Mouse (Mus musculus) heart, postnatal 10 days (tissue): ENCODE measurements around the gene Tmem218. TPM values are rescaled to one million over a fixed set of nuclear protein-coding genes. Genes with fewer than 3 reads are reported as not detected.

Experiments
- DNase-seq, 2 experiments: peaks; one replicate each; pipeline ENCODE4 v3.0.0; 2021
- intact Hi-C: fragments of 180-260 bp; cut with DNase I; formaldehyde crosslinking; loops from one replicate; pipeline ENCODE4 v1.15.1; 2025
- total RNA-seq, 2 experiments: library from RNA; stranded (reverse); gene quantifications; 2 replicates each; pipeline ENCODE4 v1.2.3; 2021

The Tmem218 gene
- total RNA-seq, result 1 to 10 TPM; 6.2 to 6.4 TPM

DNA sequence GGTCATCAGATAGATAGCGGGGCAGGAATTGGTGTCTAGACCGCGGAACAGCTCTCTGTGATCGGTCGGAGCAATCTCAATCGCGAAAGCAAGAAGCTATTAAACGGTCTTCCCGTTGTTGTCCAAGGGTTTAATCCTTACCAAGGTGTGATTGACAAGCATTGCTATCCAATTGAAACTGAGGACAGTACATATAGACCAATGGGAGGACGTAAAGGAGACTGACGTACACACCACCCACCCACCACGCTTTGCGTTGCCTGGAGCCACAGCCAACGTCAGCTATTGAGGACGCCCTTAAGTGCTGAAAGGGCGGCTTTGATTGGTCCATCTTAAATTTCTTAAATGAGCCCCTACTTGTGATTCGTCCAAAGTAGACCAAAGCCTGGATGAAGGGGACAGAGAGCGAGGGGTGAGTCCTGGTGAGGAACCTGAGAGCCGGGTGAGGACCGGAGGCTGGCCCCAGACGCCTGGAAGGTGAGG lies at the start of gene Tmem218:
Gene Tmem218, plus strand, starts transcription at position 295 of the 483 bp plus-strand sequence.
- intact Hi-C loops, result no loop called here
- DNase-seq, result peak; percentile 96 to 97

DNA sequence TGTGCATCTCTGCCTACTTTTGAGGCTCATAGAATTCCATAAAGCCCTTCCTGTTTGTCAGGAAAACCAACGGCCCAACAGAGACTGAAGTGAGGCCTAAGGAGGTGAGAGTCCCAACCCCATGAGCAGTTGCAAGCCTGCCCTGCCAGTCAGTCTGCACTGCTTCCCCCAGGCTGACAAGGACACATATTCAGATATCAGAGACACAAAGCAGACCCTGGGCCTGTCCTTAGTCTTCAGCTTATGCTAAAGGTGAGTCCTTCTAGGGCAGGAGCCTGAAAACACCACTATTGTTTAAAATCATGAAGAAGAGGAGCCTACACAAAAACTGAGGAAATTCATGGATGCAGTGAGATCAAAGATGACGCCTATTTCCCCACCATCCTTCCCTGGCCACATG lies 47.3 kb upstream of the Tmem218 start:
- DNase-seq, result no peak
- intact Hi-C loops, result no loop called here

DNA sequence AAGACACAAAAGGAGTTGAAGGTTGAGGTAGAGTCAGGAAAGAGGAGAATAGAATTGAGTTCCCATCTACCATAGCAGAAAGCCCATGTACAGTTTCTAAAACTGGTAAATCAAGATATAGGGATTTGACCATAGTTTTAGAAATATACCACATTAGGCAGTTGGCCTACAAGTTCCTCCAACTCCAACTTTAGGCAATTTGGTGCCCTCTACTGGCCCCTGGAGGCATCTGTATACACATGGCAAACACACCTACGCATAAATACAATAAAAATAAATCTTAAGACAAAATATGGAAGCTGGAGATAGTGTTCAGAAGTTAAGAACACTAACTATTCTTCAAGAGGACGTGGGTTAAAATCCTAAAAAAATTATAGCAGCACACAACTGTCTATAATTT lies 41.1 kb upstream of the Tmem218 start:
- intact Hi-C loops, result no loop called here
- no peak for DNase-seq

DNA sequence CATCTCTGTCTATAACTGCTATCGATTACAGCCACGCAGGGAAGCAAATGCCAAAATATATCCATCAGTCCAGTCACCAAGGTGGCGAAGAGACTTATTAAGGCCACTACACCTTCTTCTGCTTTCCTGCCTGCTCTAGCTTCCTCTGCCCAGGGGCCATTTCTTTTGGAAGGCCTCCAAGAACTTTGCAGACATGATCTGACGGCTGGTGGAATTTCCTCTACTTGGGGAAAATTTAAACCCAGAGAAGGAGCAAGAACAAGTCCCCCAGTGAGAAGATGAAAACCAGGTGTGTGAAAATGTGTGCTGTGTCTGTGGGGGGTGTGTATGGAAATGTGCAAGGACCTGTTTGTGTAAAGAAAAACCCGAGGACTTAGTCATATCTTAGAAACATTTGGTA lies 34.6 kb upstream of the Tmem218 start:
- DNase-seq, result no peak
- intact Hi-C loops, result no loop called here

DNA sequence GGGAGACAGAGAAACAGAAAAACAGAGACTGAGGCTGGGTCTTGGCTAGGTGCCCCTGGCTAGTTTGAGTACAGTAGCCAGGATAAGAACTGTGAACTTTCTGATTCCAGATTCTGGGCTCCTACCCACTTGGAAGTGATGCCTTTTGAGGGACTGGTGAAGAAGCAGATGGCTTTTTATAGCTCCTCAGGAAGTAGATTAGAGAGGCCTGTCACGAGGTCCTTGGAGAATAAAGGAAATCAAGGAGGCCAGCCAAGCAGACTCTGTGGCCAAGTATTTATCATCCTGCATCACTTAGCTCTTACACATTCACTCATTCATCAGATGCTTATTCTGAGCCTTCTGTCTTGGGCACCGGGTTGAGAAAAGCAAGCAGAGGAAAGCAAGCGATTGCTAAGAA lies 32.0 kb upstream of the Tmem218 start:
- DNase-seq, result peak; percentile 20 to 32
- intact Hi-C loops, result loop anchor here (5.0 kb wide), 1 partner anchor 151 kb away; no protein-coding TSS in a partner anchor

DNA sequence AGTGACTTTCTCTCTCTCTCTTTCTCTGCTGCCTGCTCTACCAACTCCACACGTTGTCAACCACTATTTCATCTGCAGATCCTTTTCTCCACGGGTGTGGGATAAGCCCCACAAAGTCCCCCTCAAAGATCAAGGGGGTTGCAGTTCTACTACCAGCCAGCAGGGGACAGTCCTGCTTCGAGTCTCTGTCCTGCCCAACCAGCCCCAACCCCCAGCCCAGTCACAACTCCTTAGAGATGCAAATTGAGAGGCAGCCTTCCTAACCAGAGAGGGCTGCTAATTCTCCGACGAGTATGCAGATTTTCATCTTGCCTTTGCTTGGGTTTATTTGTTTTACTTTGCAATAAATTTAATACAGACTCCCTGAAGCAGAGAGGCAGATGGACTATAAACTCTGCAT lies 30.9 kb upstream of the Tmem218 start:
- DNase-seq, result peak; percentile 50 to 69
- intact Hi-C loops, result loop anchor here (1.0 to 5.0 kb wide), 2 partner anchors 53 to 150 kb away; no protein-coding TSS in a partner anchor

DNA sequence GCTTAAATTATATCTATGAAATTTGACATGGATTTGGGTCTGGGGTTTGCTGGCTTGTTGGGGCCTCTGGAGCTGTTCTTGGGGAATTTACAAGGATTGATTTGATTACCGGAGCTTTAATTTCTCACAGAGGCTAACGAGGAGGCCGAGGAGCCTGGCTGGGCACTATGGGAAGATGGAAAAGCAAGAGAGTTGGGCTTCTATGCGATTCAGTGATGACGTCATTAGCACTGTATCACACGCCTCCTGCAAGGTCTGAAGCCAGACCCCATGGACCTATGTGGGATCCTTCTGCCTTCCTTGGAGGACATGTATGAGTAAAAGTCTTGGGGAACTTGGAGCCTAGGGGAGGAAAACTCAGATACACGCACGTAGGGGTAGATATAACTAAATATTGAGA lies 30.5 kb upstream of the Tmem218 start:
- intact Hi-C loops, result loop anchor here (1.0 to 5.0 kb wide), 2 partner anchors 53 to 150 kb away; no protein-coding TSS in a partner anchor
- DNase-seq, result no peak

DNA sequence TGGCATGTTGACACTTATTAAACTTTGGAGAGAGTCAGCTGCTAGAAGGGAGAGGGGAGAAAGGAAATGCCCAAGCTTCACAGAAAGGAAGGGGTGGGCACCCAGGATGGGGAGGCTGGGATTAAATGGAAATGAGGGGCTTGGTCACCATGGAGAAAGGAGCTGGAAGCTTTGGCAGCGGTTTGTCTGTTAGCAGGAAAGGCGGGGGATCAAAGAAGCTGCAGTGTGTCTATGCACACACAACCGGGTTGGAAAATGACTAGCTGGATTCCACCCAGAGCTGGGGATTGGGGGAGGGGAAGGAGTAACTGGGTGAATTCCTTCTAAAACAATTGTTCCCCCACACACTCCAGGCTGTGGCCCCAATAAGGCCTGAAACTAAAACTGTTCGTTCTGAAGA lies 29.1 kb upstream of the Tmem218 start:
- intact Hi-C loops, result loop anchor here (5.0 kb wide), 1 partner anchor 148 kb away; no protein-coding TSS in a partner anchor
- no peak for DNase-seq

DNA sequence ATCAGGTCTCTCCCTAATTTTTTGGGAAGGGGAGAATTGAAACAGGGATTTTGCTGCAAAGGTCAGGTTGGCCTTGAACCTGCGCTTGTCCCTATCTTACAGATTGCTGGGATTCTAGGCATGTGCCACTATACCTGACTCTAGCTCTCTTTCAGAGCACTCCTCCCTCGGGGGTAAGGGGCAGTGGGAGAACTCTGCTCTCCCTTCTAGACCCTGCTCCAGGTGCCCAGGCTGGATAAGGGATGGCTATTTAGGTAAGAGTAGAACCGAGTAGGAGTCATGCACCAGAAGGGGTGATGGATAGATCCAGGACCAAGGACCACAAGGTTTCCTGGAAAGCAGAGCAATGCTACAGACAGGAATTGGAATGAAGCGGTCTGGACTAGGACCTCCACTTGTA lies 28.4 kb upstream of the Tmem218 start:
- no peak for DNase-seq
- intact Hi-C loops, result loop anchor here (5.0 kb wide), 1 partner anchor 148 kb away; no protein-coding TSS in a partner anchor

DNA sequence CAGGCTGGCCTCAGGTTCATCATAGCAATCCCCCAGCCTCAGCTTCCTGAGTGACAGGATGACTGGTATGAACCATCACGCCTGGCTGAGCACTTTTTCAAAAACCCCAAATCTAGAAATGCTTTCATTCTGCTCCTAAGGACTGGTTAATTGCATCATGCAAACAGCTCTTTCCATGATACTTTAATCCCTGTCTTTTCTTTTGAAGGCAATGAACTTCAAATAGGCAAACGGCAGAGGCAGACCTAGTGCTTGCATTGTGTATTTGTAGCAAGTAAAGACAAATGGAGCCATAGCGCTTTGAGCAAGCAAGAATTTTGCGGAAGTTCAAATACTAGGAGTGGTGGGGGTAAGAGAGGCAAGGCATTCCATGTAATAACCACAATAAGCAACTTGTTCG lies 26.4 kb upstream of the Tmem218 start:
- DNase-seq, result no peak
- intact Hi-C loops, result no loop called here

DNA sequence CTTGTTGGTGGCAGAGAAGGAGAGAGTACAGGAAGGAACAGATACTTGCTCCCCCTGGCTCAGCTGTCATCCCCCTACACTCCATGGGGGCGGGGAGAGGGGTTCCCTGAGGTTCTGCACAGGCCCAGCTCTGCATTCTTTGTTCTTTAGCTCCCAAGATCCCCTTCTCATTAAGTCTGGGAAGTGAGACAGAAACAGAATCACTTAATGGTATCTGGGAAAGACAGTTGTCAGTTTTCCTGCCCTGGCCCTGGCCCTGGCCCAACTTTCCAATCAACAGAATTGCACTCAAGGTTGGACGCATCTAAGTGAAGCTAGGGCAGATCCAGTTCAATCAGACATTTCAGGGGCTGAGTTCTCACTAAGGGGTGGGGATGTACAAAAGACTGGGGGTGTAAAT lies 24.8 kb upstream of the Tmem218 start:
- intact Hi-C loops, result no loop called here
- no peak for DNase-seq

DNA sequence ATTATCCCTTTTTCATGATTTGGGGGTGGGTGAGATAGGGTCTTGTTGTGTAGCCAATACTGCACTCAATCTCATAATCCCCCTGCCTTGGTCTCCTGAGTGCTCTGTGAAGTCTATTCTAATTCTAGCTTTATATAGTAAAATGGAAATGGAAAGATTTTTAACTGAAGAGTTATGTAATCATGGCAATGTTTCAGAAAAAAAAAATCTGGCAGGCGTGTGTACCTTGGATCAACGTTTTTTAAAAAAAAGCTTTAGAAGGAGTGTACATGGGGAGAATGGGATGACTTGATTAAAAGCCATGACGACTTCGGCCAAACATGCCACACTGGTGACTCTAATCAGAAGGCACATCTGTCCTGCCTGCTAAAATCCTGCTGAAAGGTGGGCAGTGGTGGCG lies 20.6 kb upstream of the Tmem218 start:
- intact Hi-C loops, result no loop called here
- DNase-seq, result no peak

DNA sequence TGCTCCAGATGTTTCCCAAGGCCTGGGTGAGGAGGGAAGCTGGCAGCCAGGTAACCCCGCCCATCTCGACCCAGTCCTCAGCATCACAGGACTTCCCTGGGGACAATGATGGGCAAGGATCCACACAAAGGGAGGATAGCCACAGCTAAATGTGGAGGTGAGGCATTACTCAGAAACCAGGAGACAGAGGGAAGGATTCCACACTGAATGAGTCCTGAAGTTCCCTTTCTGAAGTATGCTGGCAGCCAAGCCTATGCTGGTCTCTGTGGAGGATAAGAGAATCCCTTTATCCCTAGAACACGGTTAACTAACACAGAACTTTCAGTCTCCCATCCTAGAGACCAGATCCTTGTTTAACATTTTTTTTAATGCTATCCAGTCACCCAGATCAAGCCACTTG lies 20.0 kb upstream of the Tmem218 start:
- intact Hi-C loops, result no loop called here
- no peak for DNase-seq

DNA sequence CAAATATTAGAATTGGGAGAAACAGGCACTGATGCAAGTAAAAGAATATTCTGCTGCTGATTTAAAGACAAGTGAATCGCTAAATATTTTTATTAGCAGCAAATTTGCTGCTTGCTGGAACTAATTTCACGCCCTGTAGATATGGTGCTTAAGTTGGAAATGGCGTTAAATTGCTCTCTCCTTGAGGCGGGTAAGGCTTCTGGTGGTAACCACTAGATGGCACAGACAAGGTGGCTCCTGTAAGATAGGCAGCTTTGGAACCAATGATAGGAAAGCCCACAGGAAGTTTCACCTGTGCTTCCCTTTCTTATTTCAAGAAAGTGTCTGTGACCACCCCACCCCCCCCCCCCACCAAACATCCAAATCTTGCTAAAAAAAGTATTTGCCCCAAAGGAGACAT lies 11.0 kb upstream of the Tmem218 start:
- no peak for DNase-seq
- intact Hi-C loops, result no loop called here

DNA sequence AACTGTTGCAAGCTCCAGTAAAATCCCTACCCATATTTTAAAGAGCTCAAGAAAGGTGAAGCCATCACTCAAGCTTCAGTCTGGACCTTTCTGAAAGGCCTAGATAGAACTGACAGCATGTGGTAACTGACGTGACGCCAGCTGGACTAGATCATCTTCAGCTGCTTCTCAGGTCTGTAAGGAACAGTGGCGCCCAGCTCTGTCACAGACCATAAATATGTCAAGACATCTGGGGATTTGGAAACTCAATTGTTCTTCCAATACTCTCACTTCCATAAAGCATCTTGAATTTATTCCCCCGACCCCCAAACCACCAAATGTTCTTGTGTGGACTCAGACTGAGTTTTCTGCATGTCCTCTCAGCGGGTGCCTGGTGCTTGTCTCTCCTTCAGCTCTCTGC lies 7.6 kb upstream of the Tmem218 start:
- intact Hi-C loops, result no loop called here
- no peak for DNase-seq

DNA sequence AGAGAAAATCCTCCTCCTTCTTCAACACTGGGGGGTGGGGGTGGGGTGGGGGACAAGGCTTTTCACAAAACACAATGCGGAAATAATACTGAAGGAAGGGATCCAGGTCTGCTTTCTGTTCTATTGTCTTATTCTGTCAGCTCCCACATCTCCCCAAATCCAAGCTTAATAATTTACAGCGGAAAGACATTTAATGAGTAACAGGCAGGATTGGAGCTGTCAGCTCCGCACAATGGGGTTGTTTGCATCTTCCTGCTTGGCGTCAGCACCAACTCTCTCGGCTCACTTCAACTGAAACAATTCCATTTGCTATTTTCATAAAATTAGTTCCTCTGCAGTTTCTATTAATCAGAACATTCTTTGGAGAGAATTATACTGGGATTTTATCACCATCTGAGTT lies 4.1 kb upstream of the Tmem218 start:
- no peak for DNase-seq
- intact Hi-C loops, result no loop called here

DNA sequence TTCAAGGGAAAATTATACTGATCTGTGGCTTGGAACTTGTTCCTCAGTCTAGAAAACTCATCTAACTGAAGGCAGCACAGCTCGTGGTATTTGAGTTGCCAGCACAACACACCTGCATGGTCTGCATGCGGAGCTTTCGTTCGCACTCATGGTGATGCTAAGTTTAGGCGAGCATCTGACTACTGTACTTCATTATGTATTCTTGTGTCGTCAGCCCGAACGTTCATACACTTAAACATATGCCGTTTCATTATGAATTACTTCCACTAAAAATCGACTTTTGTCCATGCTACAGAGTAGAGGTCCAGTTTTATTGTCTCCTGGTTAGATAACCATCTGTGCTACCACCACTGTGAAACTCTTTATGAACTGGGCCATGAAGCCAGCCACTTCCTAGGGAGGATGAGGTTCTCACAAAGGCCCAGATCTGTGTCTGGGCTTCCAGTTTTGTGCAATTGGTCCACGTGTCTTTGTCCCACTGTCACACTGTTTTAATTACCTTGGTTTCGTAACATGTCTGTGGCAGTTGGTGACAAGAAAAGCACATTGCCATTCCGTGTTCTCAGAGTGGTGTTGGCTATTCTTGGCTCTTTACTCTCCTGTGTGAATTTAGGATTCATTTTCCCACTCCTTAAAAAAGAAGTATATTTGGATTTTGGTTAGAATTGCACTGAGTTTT lies 5.2 kb downstream of the Tmem218 start:
- DNase-seq, result no peak
- intact Hi-C loops, result no loop called here

DNA sequence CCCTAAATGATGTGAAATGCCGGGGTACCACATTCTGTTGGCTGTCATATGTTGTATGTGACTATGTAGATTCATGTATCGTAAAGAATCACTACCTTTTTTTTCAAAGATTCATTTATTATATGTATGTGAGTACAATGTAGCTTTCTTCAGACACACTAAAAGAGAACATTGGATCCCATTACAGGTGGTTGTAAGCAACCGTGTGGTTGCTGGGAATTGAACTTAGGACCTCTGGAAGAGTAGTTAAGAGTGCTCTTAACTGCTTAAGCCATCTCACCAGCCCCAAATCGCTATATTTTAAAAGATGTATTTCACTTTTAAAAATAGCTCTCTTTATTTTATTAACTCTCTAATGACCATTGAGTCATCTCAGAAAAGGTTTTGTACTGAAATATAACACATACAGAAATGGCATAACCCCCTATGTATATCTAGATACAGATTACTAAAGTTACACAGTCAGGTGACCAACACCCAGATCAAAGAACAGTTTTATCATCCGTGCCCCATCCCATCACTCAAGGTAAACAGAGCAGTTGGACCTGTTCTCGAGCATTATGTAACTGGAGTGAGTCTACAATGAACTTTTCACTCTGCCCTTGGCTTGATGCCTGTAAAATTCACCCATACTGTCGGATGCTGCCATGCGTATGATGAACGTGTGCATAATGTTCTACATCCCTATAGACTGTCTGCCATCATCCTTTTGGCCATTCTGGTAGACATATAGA lies 6.5 kb downstream of the Tmem218 start:
- intact Hi-C loops, result no loop called here
- no peak for DNase-seq

DNA sequence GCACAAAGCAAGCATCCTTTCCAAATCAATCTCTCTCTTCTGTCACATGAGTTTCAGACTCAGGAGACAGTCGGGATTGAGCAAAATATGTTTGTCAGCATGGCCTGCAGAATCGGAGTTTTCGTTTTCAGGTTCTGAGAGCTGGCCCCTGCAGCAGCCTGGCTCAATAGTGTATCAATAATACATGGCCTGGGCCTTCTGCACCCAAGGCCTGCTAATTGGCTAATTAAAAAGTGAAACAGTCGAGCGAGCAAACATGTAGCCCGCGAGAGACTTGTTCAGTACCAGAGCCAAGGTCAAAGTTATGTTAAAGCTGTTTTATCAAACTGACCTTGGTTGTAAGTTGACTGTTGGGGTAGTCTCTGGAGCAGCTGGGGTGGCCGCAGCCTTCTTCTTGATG lies 12.7 kb downstream of the Tmem218 start:
- intact Hi-C loops, result no loop called here
- DNase-seq, result no peak

DNA sequence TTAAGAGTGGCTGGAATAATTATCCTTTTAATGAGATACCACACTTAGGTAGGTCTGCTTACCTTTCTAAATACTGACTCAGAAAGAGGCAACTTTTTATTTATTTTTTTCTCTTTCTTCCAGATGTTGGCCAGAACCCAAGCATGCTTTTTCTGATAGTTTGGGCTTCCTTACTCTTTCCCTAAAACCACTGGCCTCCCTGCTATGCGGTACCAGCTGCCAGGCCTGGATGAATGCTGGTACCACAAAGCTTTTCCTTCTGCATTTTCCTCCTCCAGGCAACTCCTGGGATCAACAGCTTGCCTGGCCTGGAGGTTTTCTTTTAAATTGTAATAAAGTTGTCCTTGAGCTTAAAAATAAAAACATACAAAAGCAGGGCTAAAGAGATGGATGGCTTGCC lies 17.6 kb downstream of the Tmem218 start:
- intact Hi-C loops, result no loop called here

DNA sequence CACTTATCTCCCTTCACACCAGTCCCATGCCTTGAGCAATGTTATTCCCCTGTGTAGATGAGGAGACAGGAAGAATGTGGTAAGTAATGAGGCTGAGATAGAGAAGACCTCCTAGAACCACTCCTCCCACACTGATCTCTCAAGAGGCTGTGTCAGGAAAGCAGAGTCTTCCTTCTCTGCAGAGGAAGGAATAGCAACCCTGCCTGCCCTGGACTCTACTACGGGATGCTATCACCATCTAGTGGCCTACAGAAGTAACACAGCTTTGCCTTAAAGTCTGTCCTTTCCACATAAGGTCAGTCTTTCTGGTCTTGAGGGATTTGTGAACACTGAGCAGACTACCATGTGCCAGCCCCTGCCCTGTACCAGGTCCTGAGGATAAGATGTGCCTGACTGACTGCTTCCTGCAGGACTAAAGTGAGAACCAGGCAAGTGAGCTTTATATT lies 21.9 kb downstream of the Tmem218 start:
- intact Hi-C loops, result loop anchor here (1.0 to 2.0 kb wide), 4 partner anchors 53 to 335 kb away; no protein-coding TSS in a partner anchor
- DNase-seq, result peak; percentile 83 to 84

More for the DNA sequence above, 17.6 kb downstream of the Tmem218 start:
- DNase-seq, result no peak
